Mouse (Mus musculus) E14TG2a.4 (cell line): Measurements from ENCODE around the gene Dap.

ENCODE experiments used
- H3K27me3 ChIP-seq: 2 replicates; pipeline ENCODE4 v1.6.1; 2014; ENCODE audit warnings: low read length, control low read depth; ENCODE audit not compliant: insufficient read depth
- H3K36me3 ChIP-seq: 2 replicates; pipeline ENCODE4 v1.6.1; 2014; ENCODE audit warnings: low read length, control low read depth; ENCODE audit not compliant: insufficient read depth
- H3K4me1 ChIP-seq: replicated peaks from 2 replicates; pipeline ENCODE4 v1.6.1; 2014; ENCODE audit warnings: low read depth, low read length, control low read depth
- H3K4me3 ChIP-seq: replicated peaks from 2 replicates; pipeline ENCODE4 v1.5.1; 2014; ENCODE audit warnings: mild to moderate bottlenecking, low read length
- H3K9me3 ChIP-seq: 2 replicates; pipeline ENCODE4 v1.6.1; 2014; ENCODE audit warnings: low read length, control low read depth
- CTCF ChIP-seq: conservative IDR thresholded peaks from 2 replicates; pipeline ENCODE4 v1.5.1; 2014; ENCODE audit warnings: low read length
- NANOG ChIP-seq: IDR thresholded peaks from 2 replicates; pipeline ENCODE4 v1.6.1; 2014; ENCODE audit warnings: borderline replicate concordance, low read length, mixed read lengths
- POU5F1 ChIP-seq: IDR thresholded peaks from 2 replicates; pipeline ENCODE4 v1.6.1; 2014; ENCODE audit warnings: low read length, borderline replicate concordance

Dap gene

GRCm38 (mm10) chr15:31224135-31224761, at the start of gene Dap:
Dap (plus strand) TSS chr15:31224314.
- peaks cover 13% of the 10 kb centered on the region for H3K4me1 ChIP-seq
- no peaks in the 10 kb centered on the region for H3K36me3 ChIP-seq
- peak within 1 kb of the TSS; percentile 92 for H3K4me3 ChIP-seq
- peaks cover 25% of the 10 kb centered on the region for H3K27me3 ChIP-seq
- no peaks in the 10 kb centered on the region for H3K9me3 ChIP-seq
- TF ChIP-seq NANOG (no peak), POU5F1 (no peak), CTCF (no peak)

- H3K4me3 ChIP-seq: no peak overlapping the region
- H3K36me3 ChIP-seq: no peaks in the 10 kb centered on the region
- H3K9me3 ChIP-seq: peaks cover 8% of the 10 kb centered on the region; the same call in 1 of the 2 replicates
- H3K27me3 ChIP-seq: peaks cover 7% of the 10 kb centered on the region; the same call in 1 of the 2 replicates
- no peaks in the 10 kb centered on the region for H3K4me1 ChIP-seq
- no peak for TF ChIP-seq CTCF
- no peak for TF ChIP-seq NANOG
- TF ChIP-seq POU5F1: no peak
Measured at GRCm38 (mm10) chr15:31176566-31176965, 47.5 kb upstream of the Dap start.

GRCm38 (mm10) chr15:31184651-31185443, 39.3 kb upstream of the Dap start:
- Histone ChIP-seq H3K4me3 (no peak overlapping the region), H3K36me3 (no peaks in the 10 kb centered on the region), H3K27me3 (no peaks in the 10 kb centered on the region; the same call in 1 of the 2 replicates), H3K4me1 (no peaks in the 10 kb centered on the region; the same call in 1 of the 2 replicates), H3K9me3 (peaks cover 6% of the 10 kb centered on the region)
- TF ChIP-seq POU5F1 (no peak), NANOG (no peak), CTCF (no peak)

- no peaks in the 10 kb centered on the region for H3K36me3 ChIP-seq
- no peaks in the 10 kb centered on the region; the same call in 1 of the 2 replicates for H3K27me3 ChIP-seq
- no peak for TF ChIP-seq POU5F1
- no peak for TF ChIP-seq CTCF
- TF ChIP-seq NANOG: no peak
- H3K9me3 ChIP-seq: peaks cover 6% of the 10 kb centered on the region
- H3K4me3 ChIP-seq: no peak overlapping the region
- H3K4me1 ChIP-seq: no peaks in the 10 kb centered on the region; the same call in 1 of the 2 replicates
Measured at GRCm38 (mm10) chr15:31185506-31185905, 38.6 kb upstream of the Dap start.

GRCm38 (mm10) chr15:31186371-31186901, 37.7 kb upstream of the Dap start:
- Histone ChIP-seq H3K27me3 (no peaks in the 10 kb centered on the region; the same call in 1 of the 2 replicates), H3K4me3 (no peak overlapping the region), H3K9me3 (peaks cover 6% of the 10 kb centered on the region), H3K36me3 (no peaks in the 10 kb centered on the region), H3K4me1 (no peaks in the 10 kb centered on the region; the same call in 1 of the 2 replicates)
- TF ChIP-seq NANOG (no peak), CTCF (no peak), POU5F1 (no peak)

- H3K4me1 ChIP-seq: no peaks in the 10 kb centered on the region
- peaks cover 2% of the 10 kb centered on the region; the same call in 1 of the 2 replicates for H3K27me3 ChIP-seq
- TF ChIP-seq POU5F1: no peak
Measured at GRCm38 (mm10) chr15:31192563-31192962, 31.6 kb upstream of the Dap start.

GRCm38 (mm10) chr15:31195776-31196175, 28.3 kb upstream of the Dap start:
- Histone ChIP-seq H3K4me1 (no peaks in the 10 kb centered on the region), H3K9me3 (no peaks in the 10 kb centered on the region), H3K36me3 (no peaks in the 10 kb centered on the region), H3K27me3 (0 out of 2 replicates have a peak, but pooled peaks cover 2% of the 10 kb centered on the region), H3K4me3 (no peak overlapping the region)
- TF ChIP-seq CTCF (no peak), NANOG (no peak), POU5F1 (no peak)

More at GRCm38 (mm10) chr15:31192563-31192962, 31.6 kb upstream of the Dap start:
- H3K9me3 ChIP-seq: peaks cover 6% of the 10 kb centered on the region
- H3K4me3 ChIP-seq: no peak overlapping the region
- no peaks in the 10 kb centered on the region for H3K36me3 ChIP-seq

- H3K9me3 ChIP-seq: no peaks in the 10 kb centered on the region
- no peak overlapping the region for H3K4me3 ChIP-seq
- no peak for TF ChIP-seq CTCF
- TF ChIP-seq NANOG: no peak
- no peak for TF ChIP-seq POU5F1
- no peaks in the 10 kb centered on the region for H3K27me3 ChIP-seq
- H3K4me1 ChIP-seq: no peaks in the 10 kb centered on the region
- no peaks in the 10 kb centered on the region for H3K36me3 ChIP-seq
Measured at GRCm38 (mm10) chr15:31207346-31208093, 16.6 kb upstream of the Dap start.
